Mouse (Mus musculus) megakaryocyte, embryonic 14.5 days (primary cell): ENCODE results near the gene Tlr2.

Experiments
- FLI1 ChIP-seq: IDR thresholded peaks from 2 replicates; pipeline ENCODE4 v1.6.1; 2012; ENCODE audit warnings: low read length, inconsistent platforms, mixed read lengths
- GATA1 ChIP-seq: IDR thresholded peaks from 3 replicates; pipeline ENCODE4 v1.6.1; 2012; ENCODE audit warnings: mixed read lengths, low read length, inconsistent platforms, borderline replicate concordance

DNA sequence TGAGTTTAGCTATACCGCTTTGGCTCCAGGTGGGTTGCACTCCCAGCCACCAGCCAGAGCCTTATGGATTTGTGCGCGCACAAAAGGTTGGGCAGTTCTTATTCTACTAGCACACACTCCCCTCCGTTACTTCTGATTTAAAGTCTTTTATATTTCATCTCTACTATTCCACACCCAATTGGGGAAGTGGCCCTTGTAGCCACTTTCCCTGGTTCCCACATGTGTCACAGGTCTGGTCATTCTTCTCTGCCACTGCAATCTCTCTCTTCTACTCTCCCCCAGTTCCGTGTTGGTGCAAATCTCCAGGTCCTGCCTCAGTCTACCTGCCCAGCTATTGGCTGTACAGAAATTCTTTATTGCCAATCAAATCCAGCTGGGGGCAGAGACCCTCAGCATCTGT lies 14.1 kb upstream of the Tlr2 start:
- no peak for TF ChIP-seq FLI1
- no peak for TF ChIP-seq GATA1
